Mouse (Mus musculus) adrenal gland, adult 8-10 months (tissue): ENCODE data around the gene Atf6. TPM values are rescaled to one million over a fixed set of nuclear protein-coding genes. Genes with fewer than 3 reads are reported as not detected.

Experiments
- DNase-seq: peaks from one replicate; pipeline ENCODE4 v3.0.0; 2022
- total RNA-seq, 4 experiments: library from RNA; stranded (reverse); gene quantifications; 2 replicates each; pipeline ENCODE4 v1.2.4; 2022

The Atf6 gene
- total RNA-seq, 4 experiments from 2014 or later = 39.7 to 46.8 (median 43.5) TPM

DNA sequence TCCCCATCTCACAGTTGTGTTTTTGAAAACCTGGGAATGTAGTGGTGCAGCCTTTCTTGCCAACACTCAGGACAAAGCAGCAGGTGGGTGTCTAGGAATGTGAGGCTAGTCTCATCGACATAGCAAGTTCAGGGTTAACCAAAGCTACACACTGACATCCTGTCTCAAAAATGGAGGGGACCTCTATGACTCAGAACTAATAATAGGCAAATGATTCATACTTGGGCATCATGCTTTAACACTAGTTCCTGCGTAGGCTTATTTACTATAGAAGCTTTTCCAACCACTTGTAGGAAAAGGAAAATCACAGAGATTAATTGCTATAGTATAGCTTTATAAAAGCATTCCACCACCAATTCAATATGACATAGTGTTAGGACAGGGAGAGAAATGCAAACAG, 100.6 kb downstream of the Atf6 start:
- no peak for DNase-seq

DNA sequence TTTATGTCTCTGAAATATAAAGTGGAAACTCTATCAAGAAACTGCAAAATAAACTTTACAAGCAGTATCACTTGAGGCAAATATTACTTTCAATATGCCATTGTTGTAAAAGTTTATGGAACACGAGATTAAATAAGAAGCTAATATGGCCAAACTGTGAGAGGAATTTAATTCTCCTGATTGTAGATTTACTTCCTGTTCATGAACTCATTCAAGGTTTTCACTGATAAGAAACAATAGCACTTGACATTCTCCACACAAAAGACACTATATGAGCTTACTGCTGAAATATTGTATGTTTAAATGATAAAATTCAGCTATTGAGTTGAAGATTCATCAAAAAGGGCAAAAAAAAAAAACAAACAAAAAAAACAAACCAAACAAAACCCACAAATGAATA, 102.8 kb downstream of the Atf6 start:
- DNase-seq = no peak

DNA sequence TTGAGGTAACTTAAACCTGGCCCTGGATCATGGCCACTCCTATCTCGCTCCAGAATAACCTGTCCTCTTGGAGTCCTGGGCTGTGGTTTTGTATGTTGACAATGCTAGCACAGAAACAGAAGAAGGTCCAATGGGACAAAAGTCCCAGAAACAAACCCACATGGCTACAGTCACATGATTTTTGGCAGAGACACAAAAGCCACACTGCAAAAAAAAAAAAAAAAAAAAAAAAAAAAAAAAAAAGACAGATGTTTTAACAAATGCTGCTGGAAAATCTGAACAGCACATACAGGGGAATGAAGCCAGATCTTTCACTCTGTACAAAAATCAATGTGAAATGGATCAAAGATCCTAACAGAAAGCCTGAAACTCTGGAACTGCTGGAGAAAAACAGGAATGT, 105.9 kb downstream of the Atf6 start:
- DNase-seq = no peak

DNA sequence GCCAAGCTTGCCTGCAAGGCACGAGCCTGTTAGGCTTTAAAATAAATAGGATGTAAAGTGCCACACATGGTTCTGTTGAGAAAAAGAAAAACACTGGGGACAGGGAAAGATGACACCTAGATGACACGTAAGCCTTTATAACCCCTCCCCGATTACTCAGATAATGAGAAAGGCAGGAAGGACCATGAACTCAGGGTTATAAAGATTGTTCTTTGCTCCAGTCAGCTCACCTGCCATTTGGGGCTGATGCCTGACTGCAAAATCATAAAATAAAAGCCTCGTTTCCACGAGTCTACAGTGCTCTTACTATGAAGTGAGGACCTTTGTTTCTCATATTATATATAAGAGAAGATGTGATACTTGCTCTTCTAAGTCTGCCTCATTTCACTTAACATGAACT, 114.0 kb downstream of the Atf6 start:
- DNase-seq = no peak

DNA sequence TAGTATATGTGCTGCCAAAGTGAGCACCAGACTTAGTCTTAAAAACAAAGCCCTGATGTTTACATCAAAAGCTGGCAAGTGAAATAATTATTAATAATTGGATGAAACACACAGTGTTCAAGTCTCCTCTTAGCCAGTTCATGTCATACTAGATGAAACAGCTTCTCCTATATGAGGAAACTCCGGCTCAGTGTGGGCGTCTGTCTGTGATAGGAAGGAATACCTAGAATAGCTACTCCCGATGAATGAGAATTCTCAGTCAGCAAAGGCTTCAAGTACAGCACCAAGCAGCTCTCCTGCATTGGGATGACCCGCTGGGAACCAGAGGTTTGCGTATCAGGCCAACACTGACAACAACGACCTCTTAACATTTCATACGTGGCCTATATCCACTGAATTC, 115.8 kb downstream of the Atf6 start:
- no peak for DNase-seq

DNA sequence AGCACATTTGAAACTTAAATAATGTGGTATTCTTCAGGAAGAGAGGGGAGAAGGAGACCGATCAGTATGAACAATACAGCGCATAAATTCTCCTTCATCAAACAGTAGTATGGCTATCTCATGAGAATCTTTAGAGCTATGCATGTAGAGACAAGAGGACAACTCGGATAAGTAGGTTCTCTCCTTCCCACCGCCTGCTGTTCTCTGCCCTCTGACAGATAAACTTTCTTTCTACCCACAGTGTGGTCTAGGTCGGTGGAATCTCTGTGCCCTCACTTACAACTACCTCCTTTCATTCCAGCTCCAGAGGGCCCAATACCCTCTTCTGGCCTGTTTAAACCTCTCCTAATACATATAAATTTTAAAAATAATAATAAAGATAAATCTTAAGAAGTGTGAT, 121.0 kb downstream of the Atf6 start:
- no peak for DNase-seq

DNA sequence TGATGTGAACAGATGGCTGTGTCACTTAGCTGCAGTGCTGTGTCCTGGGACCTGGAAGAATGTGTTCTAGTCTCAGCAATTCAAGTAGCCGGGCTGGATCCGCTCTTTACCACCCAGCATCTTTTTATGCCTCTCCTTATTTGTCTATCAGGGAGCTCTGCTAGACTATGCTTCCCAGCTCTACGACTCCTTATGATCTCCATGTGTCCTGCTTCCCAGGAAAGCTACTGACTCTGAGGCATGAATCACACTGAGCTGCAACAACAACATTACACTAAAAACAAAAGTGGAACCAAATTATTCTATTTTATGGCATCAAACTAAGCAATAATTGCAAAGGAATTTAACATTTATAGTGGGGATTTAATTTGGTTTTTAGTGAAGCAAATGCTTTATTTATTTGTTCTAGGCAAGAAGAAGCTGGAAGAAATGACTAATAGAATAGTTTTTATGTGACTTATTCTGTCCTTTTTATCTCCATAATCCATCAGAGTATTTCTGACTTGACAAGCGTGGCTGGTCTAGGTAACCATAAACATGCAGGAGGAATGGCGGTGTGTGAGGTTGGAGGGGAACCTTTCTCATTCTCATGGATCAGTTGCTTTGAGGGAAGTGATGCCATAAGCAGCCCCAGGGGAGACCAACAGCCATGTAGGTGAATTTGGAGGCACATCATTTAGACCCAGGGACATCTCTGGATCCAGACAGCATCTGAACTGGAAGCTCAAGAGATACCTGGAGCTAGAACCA, 125.9 kb downstream of the Atf6 start:
- DNase-seq = no peak

DNA sequence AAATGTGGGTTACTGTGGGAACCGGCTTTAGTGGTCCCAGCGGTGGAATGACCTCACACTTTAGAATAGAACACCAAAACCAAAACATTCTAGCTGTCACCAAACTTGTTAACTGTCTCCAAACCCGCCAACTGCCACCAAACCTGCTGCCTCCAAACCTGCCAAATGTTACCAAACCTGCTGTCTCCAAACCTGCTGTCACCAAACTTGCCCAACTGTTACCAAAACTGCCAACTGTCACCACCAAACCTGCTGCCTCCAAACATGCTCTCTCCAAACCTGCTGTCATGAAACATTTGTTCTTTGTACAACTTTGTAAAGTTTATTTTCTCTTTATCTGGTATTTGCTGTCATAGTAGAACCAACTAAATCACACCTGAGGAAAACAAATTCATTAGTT, 132.7 kb downstream of the Atf6 start:
- no peak for DNase-seq

DNA sequence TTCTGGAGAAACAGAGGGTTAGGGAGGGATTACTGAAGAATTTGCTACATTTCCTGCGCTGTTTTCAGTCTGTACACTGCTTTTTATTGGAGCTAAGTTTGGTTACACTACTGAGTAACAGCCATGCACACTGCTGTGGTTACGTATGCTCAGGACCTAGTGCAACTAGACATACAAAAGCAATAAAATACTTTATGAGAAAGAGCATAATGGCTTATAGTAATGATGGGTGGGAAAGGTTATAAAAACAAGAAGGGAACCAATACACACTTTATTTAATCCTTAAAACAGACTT, 135.0 kb downstream of the Atf6 start:
- no peak for DNase-seq

DNA sequence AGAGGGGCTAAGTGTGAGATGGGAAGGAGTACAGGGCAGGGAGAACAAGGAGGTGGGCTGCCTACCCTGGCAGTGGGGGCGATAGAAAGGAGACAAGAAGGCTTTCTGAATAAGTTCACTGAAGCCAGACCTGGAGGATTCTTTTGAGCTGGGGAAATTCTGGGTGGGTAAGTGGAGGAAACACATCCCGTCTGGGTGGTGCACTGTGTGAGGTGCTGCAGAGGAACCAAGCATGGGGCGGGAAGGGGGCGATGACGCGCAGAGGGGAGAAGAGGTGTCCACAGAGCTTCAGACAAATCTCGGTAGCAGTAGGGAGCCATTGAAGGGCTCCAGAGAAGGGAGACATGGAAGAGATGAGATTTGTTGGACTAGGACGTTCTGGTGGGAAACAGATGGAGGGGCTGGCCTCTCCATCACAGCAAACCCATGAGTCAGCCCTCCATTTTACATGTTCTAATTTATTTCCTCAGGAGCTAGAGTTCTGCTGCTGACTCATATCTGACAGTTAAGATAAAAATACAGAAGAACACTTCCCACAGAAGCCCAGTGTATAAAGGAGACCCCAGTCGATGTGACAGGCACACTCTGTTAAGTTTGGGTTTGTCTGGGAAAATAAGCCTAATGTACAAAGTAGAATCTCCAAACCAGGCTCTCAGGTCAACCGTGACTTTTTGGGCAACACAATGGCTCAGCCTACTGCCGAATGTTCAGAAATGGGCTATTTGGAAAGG, 135.5 kb downstream of the Atf6 start:
- no peak for DNase-seq

DNA sequence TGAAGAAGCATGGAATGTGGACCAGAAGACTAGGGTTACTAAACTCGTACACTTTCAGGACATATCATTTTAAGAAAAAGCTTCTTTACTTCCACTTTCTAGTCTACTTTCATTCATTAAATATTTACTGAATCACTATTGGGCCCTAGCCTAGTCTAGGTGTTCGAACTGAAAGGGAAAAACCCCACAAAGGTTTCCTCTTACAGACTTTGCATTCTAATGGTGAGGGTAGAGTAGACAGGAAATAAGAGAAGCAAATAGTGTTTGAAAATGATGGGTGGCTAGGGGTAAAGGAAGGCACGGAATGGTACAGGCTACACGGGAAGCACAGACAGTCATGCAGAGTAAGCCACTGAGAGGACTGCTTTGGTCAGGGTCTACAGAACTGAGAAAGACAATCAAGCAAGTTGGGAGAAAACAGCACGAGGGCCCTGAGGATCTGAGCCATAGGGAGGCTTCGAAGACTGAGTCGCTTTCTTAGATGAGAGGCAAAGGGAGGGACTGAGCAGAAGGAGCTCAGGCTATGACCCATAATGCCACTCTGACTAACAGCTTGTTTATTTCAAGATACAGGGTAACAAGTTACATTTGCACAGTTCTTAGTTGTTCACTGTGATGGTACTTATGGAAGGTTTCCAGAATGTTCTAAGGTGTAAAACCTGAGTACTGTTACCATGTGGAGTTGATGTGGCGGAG, 138.2 kb downstream of the Atf6 start:
- no peak for DNase-seq

DNA sequence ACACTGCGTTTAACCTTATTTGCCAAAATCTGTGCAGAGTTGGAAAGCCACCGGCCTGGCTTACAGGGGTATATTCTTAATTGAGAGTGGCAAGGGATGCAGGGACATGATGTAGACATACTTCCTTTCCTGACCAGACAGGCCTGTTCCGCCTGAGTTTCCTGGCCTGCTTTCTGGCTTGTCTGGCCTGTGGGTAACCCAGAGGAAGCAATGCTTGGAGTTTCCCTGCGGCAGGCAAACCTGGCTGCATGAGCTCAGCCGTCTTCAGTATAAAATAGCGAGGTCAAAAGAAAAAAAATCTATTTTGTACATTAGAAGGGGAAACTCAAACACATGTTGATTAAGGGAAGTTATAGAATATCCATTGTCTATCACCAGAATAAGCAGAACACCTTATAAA, 139.0 kb downstream of the Atf6 start:
- DNase-seq = no peak

DNA sequence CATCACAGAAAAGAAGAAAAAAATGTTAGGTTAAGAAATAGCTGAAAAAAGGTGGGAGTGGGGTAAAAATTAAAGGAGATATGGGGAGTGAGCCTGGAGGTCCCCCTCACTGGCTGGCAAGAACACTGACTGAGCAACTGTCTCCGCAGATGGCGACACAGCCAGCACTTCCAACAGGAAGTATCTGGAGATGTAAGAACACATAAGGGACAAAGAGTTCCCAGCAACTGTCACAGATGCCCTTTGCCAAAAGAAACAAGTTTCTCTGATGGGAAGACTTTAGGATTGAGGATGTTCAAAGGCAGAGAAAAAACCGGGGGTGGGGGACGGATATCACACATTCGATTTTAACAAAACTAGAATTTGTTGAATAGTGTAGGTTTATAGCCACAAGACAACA, 146.0 kb downstream of the Atf6 start:
- DNase-seq = no peak

DNA sequence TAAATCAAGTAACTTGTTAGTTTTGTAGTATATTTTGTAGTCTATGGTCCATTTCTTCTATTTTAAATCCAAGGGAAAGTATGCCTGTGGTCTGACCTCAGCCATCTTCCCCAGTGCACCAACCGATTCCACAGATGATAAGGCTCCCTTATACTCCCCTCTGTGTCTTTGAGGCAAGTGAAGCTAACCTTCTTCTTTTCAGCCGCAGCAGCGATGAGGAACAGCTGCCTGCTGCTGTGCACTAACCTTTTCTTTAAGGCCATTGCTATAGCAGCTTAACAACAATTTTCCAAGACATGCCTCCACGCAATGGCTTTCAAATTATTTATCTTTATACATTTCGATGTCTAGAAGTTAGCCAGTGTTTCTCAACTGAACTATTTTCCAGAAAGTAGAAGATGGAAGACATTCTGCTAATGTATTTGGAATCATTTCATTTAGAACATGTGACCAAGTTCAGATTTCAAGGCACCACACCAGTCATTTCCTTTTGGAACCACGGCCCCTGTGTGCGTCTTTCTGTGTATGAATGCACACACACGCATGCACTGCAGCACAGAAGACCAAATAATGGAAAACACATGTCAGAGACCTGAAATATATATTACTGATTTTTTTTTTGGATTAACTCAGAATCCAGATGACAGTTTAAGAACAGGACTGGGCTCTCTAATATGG, 149.3 kb downstream of the Atf6 start:
- no peak for DNase-seq

DNA sequence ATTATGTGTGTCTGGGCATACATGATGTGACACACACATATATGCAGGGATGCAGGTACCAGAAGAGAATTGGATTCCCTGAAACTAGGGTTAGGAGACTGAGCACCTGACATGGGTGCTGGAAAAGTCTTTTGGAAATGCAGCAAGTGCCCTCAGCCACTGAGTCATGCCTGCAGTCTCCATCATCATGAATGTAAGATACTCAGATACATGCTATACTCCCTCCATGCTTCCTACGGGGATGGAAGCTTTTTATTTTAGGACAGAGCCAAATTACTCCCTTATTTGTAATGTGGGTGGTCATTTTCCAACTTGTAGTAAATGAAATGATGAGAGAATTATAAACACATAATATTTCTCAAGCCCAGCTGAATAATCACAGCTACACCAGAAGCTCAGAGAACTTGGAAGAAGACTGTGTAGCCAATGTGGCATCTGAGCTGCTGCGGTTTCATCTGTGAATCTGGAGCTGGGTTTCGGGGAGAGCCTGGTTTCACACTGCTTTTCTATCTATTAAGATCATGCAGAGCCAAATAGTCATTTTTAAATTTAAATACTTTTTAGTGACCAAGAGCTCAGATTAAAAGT, 150.2 kb downstream of the Atf6 start:
- no peak for DNase-seq

DNA sequence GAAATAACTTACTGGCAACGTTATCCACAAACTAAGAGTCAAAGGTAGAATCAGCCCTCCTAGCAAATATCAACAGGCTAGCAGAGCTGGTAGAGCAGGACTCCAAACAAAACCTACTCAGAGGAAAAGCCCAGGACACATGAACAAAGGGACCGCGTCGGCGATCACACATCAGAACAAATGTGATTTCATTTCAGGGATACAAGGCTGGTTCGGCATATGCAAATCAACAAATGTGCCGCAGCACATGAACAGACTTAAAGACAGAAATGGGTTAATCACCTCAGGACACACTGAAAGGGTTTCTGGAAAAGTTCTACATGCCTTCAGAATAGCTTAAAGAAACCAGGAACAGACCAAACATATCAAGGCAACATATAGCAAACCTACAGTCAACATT, 155.8 kb downstream of the Atf6 start:
- no peak for DNase-seq

DNA sequence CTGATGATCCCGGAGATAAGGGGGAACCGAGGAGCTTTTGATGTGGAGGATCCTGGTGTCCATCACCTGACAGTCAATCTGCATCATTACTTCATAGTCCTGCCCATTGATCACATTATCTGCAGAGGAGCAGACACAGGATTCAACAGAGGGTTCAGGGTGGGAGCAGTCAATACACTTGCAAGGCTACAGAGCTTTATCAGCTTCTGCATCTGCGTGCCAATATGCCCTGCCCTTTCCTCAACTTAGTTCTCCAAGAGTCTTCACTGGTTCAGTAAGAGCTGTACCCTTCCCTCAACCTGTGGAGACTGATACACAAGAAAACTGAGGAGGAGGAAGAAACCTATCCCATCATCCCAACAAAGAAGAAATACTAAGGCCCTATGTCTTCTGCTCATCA, 157.6 kb downstream of the Atf6 start:
- DNase-seq = no peak

DNA sequence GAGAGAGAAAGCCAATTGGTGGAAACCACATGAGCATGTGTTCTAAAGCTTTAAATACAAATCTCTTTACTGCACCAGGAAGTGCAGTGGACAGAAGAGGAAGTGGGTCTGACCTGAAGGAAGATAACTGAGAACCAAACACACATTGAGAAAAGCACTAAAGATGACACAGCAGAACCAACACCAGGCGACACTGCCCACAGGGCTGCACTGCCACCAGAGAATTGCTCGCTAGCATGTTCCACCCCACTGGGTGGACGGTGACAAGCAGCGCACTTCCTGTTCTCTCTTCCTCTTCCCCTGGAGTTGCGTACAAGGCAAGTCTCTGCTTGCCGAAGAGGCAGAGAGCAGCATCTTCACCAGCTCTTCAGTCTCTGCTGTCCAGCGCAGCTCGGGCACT, 158.1 kb downstream of the Atf6 start:
- DNase-seq = no peak

DNA sequence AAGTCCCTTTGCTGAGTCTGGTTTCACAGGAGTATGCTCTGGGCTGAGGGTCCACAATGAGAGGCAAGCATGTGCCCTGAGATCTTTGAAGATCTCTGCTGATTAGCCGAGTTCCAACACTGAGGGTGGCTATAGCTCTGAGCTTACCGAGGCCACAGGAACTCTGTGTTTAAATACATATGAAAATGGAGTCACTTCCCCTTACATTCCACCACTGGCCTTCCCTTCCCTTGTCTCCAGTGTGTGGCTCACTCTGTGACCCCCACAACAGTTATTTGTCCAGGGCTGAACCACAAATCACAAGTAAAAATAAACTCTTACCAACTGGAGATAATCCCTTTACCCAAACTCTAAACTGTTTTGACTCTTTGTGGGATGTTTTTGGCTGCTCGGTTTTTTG, 158.5 kb downstream of the Atf6 start:
- DNase-seq = no peak

DNA sequence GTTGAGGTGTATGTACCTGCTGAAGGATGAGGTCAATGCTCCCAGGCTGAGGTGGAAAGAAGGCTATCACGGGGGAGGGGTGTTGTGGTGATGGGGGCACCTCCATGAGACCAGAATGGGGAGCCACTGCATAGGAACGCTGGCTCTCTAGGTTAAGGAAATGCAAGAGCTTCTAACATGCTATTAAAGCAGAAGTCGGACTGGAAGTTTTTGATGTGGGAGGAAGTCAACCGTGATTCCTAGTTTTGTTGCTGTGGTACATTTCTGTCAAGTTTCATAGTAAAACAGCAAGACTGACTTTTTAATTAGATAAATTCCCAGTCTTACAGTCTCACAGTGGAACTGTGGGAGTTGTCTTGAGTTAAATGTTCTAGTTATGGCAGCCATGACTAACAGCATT, 161.5 kb downstream of the Atf6 start:
- DNase-seq = no peak

DNA sequence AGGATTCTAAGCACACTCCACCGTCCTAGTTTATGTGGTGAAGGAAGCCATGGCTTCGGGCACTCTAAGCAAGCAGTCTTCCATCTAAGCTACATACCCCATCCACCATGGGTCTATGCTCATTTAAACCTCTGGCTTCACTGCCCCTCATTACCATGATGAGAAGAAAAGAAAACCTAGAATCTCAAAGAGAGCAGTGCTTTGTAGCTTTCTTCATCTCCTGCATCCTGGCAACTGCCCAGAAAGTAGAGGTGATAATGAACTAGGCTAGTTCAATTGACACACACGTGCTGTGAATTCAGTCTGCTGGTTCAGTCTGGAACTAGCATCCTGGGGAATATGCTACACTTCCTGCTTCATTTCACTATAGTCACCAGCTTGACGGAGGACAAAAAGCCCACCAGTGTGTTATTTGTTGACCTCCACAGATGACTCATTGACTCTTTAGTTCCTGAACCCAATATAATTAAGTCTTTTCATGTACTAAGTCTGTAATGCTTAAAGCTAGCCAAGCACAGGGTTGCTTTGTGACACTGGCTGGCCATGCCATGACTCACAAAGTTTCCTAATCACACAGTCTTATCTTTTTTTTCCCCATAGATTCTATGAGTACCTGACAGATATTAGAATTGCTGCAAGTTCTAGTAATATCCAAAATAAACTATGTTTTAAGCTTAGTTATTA, 162.5 kb downstream of the Atf6 start:
- no peak for DNase-seq

DNA sequence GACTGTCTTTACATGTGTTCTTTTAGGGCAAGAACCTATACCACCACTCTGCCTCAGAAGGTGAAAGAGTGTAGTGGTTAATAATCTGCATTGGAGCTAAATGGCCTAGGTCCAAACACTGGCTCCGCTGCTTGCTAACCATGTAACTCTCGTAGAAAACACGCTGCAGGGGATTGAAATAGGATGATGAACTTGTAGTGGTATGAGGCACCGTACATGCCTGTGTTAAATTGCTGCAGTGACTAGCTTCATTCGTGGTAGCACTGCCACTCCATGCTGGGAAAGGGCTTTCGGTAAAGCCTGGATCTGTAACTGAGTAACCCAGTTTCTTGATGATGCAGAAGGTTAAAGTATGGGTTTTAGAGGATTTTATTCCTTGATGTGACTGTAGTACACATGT, 163.5 kb downstream of the Atf6 start:
- DNase-seq = no peak
